Comparison of ENCODE assay signal across 17 mouse cellular contexts in genomic region chr17:73893207-73893606, GRCm38 (mm10). TPM values are rescaled to one million over a fixed set of nuclear protein-coding genes. Genes with fewer than 3 reads are reported as not detected.
DNase-seq lines count a peak whose midpoint lies in the region; ATAC-seq and TF ChIP-seq lines count a peak whose summit lies in the region.
"Had no signal": no experiment of that assay in that cellular context is flagged by ENCODE, and none has a peak within 500 bp of the region (broad histone marks: within the 10 kb centered on the region; RNA-seq: fewer than 3 reads in every experiment).

No protein-coding gene starts in this region.

- H3K9me3 ChIP-seq in embryonic facial prominence, embryonic 14.5 days (ENCODE audit: control insufficient read depth, low read length) = no peaks in the 10 kb centered on the region
- no peaks in the 10 kb centered on the region for H3K9me3 ChIP-seq in embryonic facial prominence, embryonic 10.5 days
- no peaks in the 10 kb centered on the region for H3K9me3 ChIP-seq in midbrain, embryonic 14.5 days (ENCODE audit: control insufficient read depth, low read length)
- H3K9me3 ChIP-seq: heart, embryonic 10.5 days; limb, embryonic 12.5 days; midbrain, embryonic 12.5 days; stomach, embryonic 15.5 days had no signal

- no peak for TF ChIP-seq CTCF in embryonic fibroblast, embryonic 13.5 days (IDR thresholded peaks at IDR 0.05; ENCODE audit: borderline replicate concordance, insufficient read depth, low read length)

- no peaks in the 10 kb centered on the region; the same call in 1 of the 2 replicates for H3K4me1 ChIP-seq in embryonic facial prominence, embryonic 14.5 days (ENCODE audit: control insufficient read depth, insufficient read depth, low read length)
- no peaks in the 10 kb centered on the region for H3K4me1 ChIP-seq in embryonic facial prominence, embryonic 10.5 days
- no peaks in the 10 kb centered on the region for H3K4me1 ChIP-seq in embryonic fibroblast, embryonic 13.5 days (ENCODE audit: control insufficient read depth, insufficient read depth, low read length)
- no peaks in the 10 kb centered on the region for H3K4me1 ChIP-seq in midbrain, embryonic 14.5 days (ENCODE audit: control insufficient read depth, insufficient read depth, low read length)
- H3K4me1 ChIP-seq: heart, embryonic 10.5 days; limb, embryonic 12.5 days; midbrain, embryonic 12.5 days; stomach, embryonic 15.5 days had no signal

- no peak overlapping the region for H3K27ac ChIP-seq in embryonic facial prominence, embryonic 14.5 days (replicated peaks; ENCODE audit: low read depth, low read length)
- H3K27ac ChIP-seq in embryonic facial prominence, embryonic 10.5 days (replicated peaks) = no peak overlapping the region
- peak overlapping the region; percentile 62 for H3K27ac ChIP-seq in embryonic fibroblast, embryonic 13.5 days (ENCODE audit: insufficient read depth, low read length)
- no peak overlapping the region for H3K27ac ChIP-seq in midbrain, embryonic 14.5 days (replicated peaks; ENCODE audit: low read depth, low read length)
- H3K27ac ChIP-seq: heart, embryonic 10.5 days; limb, embryonic 12.5 days; midbrain, embryonic 12.5 days; stomach, embryonic 15.5 days had no signal

- no peaks in the 10 kb centered on the region for H3K27me3 ChIP-seq in embryonic facial prominence, embryonic 14.5 days (replicated peaks; ENCODE audit: control insufficient read depth, insufficient read depth, low read length)
- H3K27me3 ChIP-seq in embryonic facial prominence, embryonic 10.5 days (replicated peaks; ENCODE audit: low read depth, poor library complexity, severe bottlenecking) = no peaks in the 10 kb centered on the region
- no peaks in the 10 kb centered on the region for H3K27me3 ChIP-seq in midbrain, embryonic 14.5 days (ENCODE audit: control insufficient read depth, insufficient read depth, low read length)
- H3K27me3 ChIP-seq: limb, embryonic 12.5 days; midbrain, embryonic 12.5 days; stomach, embryonic 15.5 days had no signal

- peak; percentile 51 for DNase-seq in embryonic facial prominence, embryonic 14.5 days (ENCODE audit: low spot score)
- no peak for DNase-seq in embryonic facial prominence, embryonic 10.5 days (ENCODE audit: low spot score)
- peak; percentile 30 to 48 for DNase-seq in CD8-positive naive resting alpha-beta T cell, adult 2 months (ENCODE audit: low read depth in 2 of 2, low spot score in 2 of 2)
- no peak for DNase-seq in left cerebral cortex, adult 18-20 months (ENCODE audit: low spot score in 2 of 2)
- DNase-seq in kidney, adult 18-20 months = no peak
- DNase-seq in midbrain, embryonic 14.5 days = no peak
- DNase-seq: cerebellum, adult 11-12 months; heart, postnatal 4 days; kidney, postnatal 14 days; thymus, postnatal 36 days had no signal

- no peak for TF ChIP-seq POLR2A in embryonic fibroblast, embryonic 13.5 days (IDR thresholded peaks at IDR 0.05; ENCODE audit: low read depth, low read length)

- no peak overlapping the region for H3K4me2 ChIP-seq in embryonic facial prominence, embryonic 14.5 days (ENCODE audit: low read depth, low read length)
- no peak overlapping the region for H3K4me2 ChIP-seq in midbrain, embryonic 14.5 days (ENCODE audit: low read length)
- H3K4me2 ChIP-seq: limb, embryonic 12.5 days; midbrain, embryonic 12.5 days; stomach, embryonic 15.5 days had no signal

- H3K36me3 ChIP-seq in embryonic facial prominence, embryonic 14.5 days (ENCODE audit: control insufficient read depth, insufficient read depth, low read length) = no peaks in the 10 kb centered on the region
- H3K36me3 ChIP-seq in embryonic facial prominence, embryonic 10.5 days (replicated peaks) = no peaks in the 10 kb centered on the region
- H3K36me3 ChIP-seq in midbrain, embryonic 14.5 days (ENCODE audit: control insufficient read depth, insufficient read depth, low read length) = no peaks in the 10 kb centered on the region
- H3K36me3 ChIP-seq: heart, embryonic 10.5 days; limb, embryonic 12.5 days; midbrain, embryonic 12.5 days; stomach, embryonic 15.5 days had no signal

- H3K4me3 ChIP-seq in embryonic facial prominence, embryonic 14.5 days (ENCODE audit: low read depth, low read length) = no peak overlapping the region
- no peak overlapping the region for H3K4me3 ChIP-seq in embryonic facial prominence, embryonic 10.5 days
- H3K4me3 ChIP-seq in embryonic fibroblast, embryonic 13.5 days (ENCODE audit: insufficient read depth, low read length) = no peak overlapping the region
- no peak overlapping the region for H3K4me3 ChIP-seq in midbrain, embryonic 14.5 days (replicated peaks; ENCODE audit: low read depth, low read length)
- H3K4me3 ChIP-seq: heart, embryonic 10.5 days; limb, embryonic 12.5 days; midbrain, embryonic 12.5 days; stomach, embryonic 15.5 days had no signal

- no peak overlapping the region for H3K9ac ChIP-seq in embryonic facial prominence, embryonic 14.5 days (ENCODE audit: low read depth, low read length)
- H3K9ac ChIP-seq in midbrain, embryonic 14.5 days (replicated peaks; ENCODE audit: low read length) = no peak overlapping the region
- H3K9ac ChIP-seq: limb, embryonic 12.5 days; midbrain, embryonic 12.5 days; stomach, embryonic 15.5 days had no signal

- ATAC-seq in embryonic facial prominence, embryonic 14.5 days (ENCODE audit: low read depth) = no peak; the same call in 1 of the 2 replicates
- peak; percentile 90 for ATAC-seq in megakaryocyte progenitor cell, adult 5-6 weeks (replicated peaks; ENCODE audit: poor library complexity)
- no peak for ATAC-seq in midbrain, embryonic 14.5 days (ENCODE audit: low FRiP score, low TSS enrichment)
- ATAC-seq: intestine, embryonic 16.5 days had no signal

- WGBS in embryonic facial prominence, embryonic 14.5 days = 63% methylated on average over 10 of the region's 10 CpGs
- 89% methylated on average over 10 of the region's 10 CpGs for WGBS in embryonic facial prominence, embryonic 10.5 days
- WGBS in midbrain, embryonic 14.5 days = 92% methylated on average over 10 of the region's 10 CpGs

RNA-seq across cellular contexts. Expression of gene Xdh, which starts 56.8 kb away (rescaled TPM):
- 2.5 TPM in 2 replicates for polyA plus RNA-seq in embryonic facial prominence, embryonic 14.5 days (2014; fragmentation: Nextera tagmentation; extraction: Ambion mirVana)
- polyA plus RNA-seq in embryonic facial prominence, embryonic 10.5 days (2016; fragmentation: Nextera tagmentation; extraction: Ambion mirVana) = 0.06 and 0.26 TPM in 2 replicates
- 4.8 and 8.6 TPM in 2 replicates for polyA plus RNA-seq in embryonic fibroblast, embryonic 13.5 days (2011; ENCODE audit: insufficient read length, low read depth, missing spikeins)
- 23.1 and 32.0 TPM in 2 replicates for total RNA-seq in megakaryocyte progenitor cell, adult 5-6 weeks (2015)
- total RNA-seq in megakaryocyte progenitor cell, adult 5-6 weeks (2017) = 24.5 and 29.0 TPM in 2 replicates
- total RNA-seq in left cerebral cortex, adult 18-20 months (2021) = 10 to 100 TPM; 10.4 to 15.3 TPM
- 0.26 and 0.30 TPM in 2 replicates for polyA plus RNA-seq in midbrain, embryonic 14.5 days (2014; fragmentation: Nextera tagmentation; extraction: Ambion mirVana)

Comparison
In these comparisons a context has a peak if more than half of its experiments do, and no peak if none do; other contexts are left out.
1. DNase-seq: peak in embryonic facial prominence, embryonic 14.5 days (single experiment) and CD8-positive naive resting alpha-beta T cell, adult 2 months (2 of 2); none in embryonic facial prominence, embryonic 10.5 days (single experiment), left cerebral cortex, adult 18-20 months (0 of 2), kidney, adult 18-20 months (single experiment) and midbrain, embryonic 14.5 days (single experiment).